Mouse (Mus musculus) adrenal gland, postnatal 10 days (tissue): ENCODE results near the gene Rab26. TPM values are rescaled to one million over a fixed set of nuclear protein-coding genes. Genes with fewer than 3 reads are reported as not detected.

ENCODE experiments used
- DNase-seq: peaks from one replicate; pipeline ENCODE4 v3.0.0; 2021; ENCODE audit warnings: mixed read lengths
- total RNA-seq, 2 experiments: library from RNA; stranded (reverse); gene quantifications; 2 replicates each; pipeline ENCODE4 v1.2.3; 2021

Gene Rab26
- total RNA-seq, 2 experiments from 2014 or later: 1.2 to 1.5 TPM

- DNase-seq: peak; percentile 98
These were observed 55.2 kb downstream of the Rab26 start, which contains the start of gene Mlst8 for GRCm38 (mm10) chr17:24478663-24479380. Mlst8 (minus strand) TSS chr17:24479078.

DNA sequence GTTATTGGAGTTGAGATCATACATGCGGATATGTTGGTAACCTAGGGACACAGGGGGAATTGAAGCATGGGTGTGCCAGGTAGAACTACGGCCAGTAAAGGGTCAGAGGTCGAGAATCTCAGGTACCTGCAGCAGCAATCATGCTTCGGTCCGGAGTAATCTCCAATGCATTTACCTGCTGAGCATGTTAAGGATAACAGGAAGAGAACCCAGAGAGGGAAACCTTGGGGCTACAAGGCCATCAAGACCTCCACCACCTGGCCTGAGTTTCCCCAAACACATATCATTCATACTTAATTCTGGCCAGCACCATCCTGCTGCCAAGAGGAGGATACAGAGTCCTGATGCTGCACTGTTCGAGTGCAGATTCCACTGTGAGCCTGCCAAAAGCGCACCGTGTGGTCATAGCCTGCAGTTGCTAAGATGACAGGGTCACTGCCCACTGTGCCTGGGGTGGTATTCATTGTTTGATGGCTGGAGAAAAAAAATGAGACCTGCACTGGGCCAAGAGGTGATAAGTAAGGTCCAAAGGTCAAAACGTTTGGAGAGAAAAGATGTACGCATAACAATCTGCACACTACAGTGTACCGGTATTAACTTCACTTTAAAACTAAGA, 55.9 kb downstream of the Rab26 start:
- DNase-seq: no peak

Other genes with a start within 250 kb of the Rab26 start
- gene Abca17, start 183.1 kb downstream of the Rab26 start, total RNA-seq: under 1 TPM in 1 of 2 experiments, not detected in 1; 0.09 TPM
- gene Abca3, start 182.3 kb downstream of the Rab26 start, total RNA-seq: 10 to 100 TPM; 21.8 to 28.3 TPM
- 100 to 1,000 TPM in 1 of 2 experiments, 10 to 100 TPM in 1; 79.5 to 103 TPM for gene Rnps1, start 119.6 kb downstream of the Rab26 start, total RNA-seq
- 100 to 1,000 TPM; 654 to 683 TPM for gene Eci1, start 107.6 kb downstream of the Rab26 start, total RNA-seq
- gene Dnase1l2, start 91.1 kb downstream of the Rab26 start, total RNA-seq: 1 to 10 TPM in 1 of 2 experiments, under 1 TPM in 1; 0.96 to 3.0 TPM
- 10 to 100 TPM; 19.0 to 25.2 TPM for gene E4f1, start 63.9 kb downstream of the Rab26 start, total RNA-seq
- 10 to 100 TPM; 44.0 to 49.2 TPM for gene Pgp, start 63.8 kb downstream of the Rab26 start, total RNA-seq
- under 1 TPM; 0.36 to 0.51 TPM for gene Bricd5, start 60.3 kb downstream of the Rab26 start, total RNA-seq
- gene Mlst8, start 55.1 kb downstream of the Rab26 start, total RNA-seq: 10 to 100 TPM; 20.3 to 23.9 TPM
- gene Caskin1, start 45.6 kb downstream of the Rab26 start, total RNA-seq: 10 to 100 TPM; 11.1 to 26.5 TPM
- 100 to 1,000 TPM in 1 of 2 experiments, 10 to 100 TPM in 1; 83.5 to 104 TPM for gene Traf7, start 6.3 kb downstream of the Rab26 start, total RNA-seq
- 10 to 100 TPM; 40.2 to 51.0 TPM for gene Pkd1, start 15.6 kb upstream of the Rab26 start, total RNA-seq
- gene Tsc2, start 98.4 kb upstream of the Rab26 start, total RNA-seq: 100 to 1,000 TPM in 1 of 2 experiments, 10 to 100 TPM in 1; 84.9 to 110 TPM
- gene Nthl1, start 98.5 kb upstream of the Rab26 start, total RNA-seq: 10 to 100 TPM in 1 of 2 experiments, 1 to 10 TPM in 1; 6.4 to 11.6 TPM
- gene Slc9a3r2, start 116.1 kb upstream of the Rab26 start, total RNA-seq: 10 to 100 TPM; 66.9 to 72.8 TPM
- not detected for gene Npw, start 124.2 kb upstream of the Rab26 start, total RNA-seq
- gene Zfp598, start 135.5 kb upstream of the Rab26 start, total RNA-seq: 10 to 100 TPM; 38.9 to 42.2 TPM
- 10 to 100 TPM in 1 of 2 experiments, 1 to 10 TPM in 1; 5.8 to 11.7 TPM for gene Syngr3, start 155.7 kb upstream of the Rab26 start, total RNA-seq
- 10 to 100 TPM; 36.0 to 36.8 TPM for gene Gfer, start 161.9 kb upstream of the Rab26 start, total RNA-seq
- gene Noxo1, start 162.0 kb upstream of the Rab26 start, total RNA-seq: 1 to 10 TPM; 4.3 to 6.6 TPM
- 10 to 100 TPM; 39.1 to 39.9 TPM for gene Tbl3, start 173.4 kb upstream of the Rab26 start, total RNA-seq
- gene Rnf151, start 183.9 kb upstream of the Rab26 start, total RNA-seq: under 1 TPM in 1 of 2 experiments, not detected in 1; 0.24 TPM
- 100 to 1,000 TPM; 785 to 825 TPM for gene Rps2, start 183.9 kb upstream of the Rab26 start, total RNA-seq
- 100 to 1,000 TPM; 422 to 522 TPM for gene Ndufb10, start 190.3 kb upstream of the Rab26 start, total RNA-seq
- gene Rpl3l, start 193.6 kb upstream of the Rab26 start, total RNA-seq: 10 to 100 TPM; 12.0 to 51.3 TPM
- 10 to 100 TPM; 75.1 to 93.3 TPM for gene Msrb1, start 202.4 kb upstream of the Rab26 start, total RNA-seq
- 1 to 10 TPM; 1.6 to 2.0 TPM for gene Hs3st6, start 218.8 kb upstream of the Rab26 start, total RNA-seq